Mouse (Mus musculus): ENCODE results near the gene Cpt2. TPM values are rescaled to one million over a fixed set of nuclear protein-coding genes. Genes with fewer than 3 reads are reported as not detected.

Cpt2 gene
- polyA plus RNA-seq, 1 experiment from 2014 or later: 22.7 TPM

- Histone ChIP-seq H3K9me3 (no peaks in the 10 kb centered on the region), H3K4me1 (replicated peaks) (no peaks in the 10 kb centered on the region), H3K27me3 (no peaks in the 10 kb centered on the region), H3K9ac (no peak overlapping the region), H3K27ac (replicated peaks) (no peak overlapping the region), H3K4me2 (no peak overlapping the region), H3K4me3 (no peak overlapping the region), H3K36me3 (no peaks in the 10 kb centered on the region)
- WGBS: 90% methylated on average over 7 of the region's 7 CpGs
- no peak for ATAC-seq (ENCODE audit: low read depth)
These were observed 19.3 kb upstream of the Cpt2 start for GRCm38 (mm10) chr4:107942741-107943140.

GRCm38 (mm10) chr4:107938124-107938523 is 14.7 kb upstream of the Cpt2 start:
- no peak for ATAC-seq (ENCODE audit: low read depth)
- Histone ChIP-seq H3K36me3 (no peaks in the 10 kb centered on the region), H3K27me3 (no peaks in the 10 kb centered on the region), H3K27ac (replicated peaks) (no peak overlapping the region), H3K4me1 (replicated peaks) (no peaks in the 10 kb centered on the region), H3K4me2 (no peak overlapping the region), H3K9ac (no peak overlapping the region), H3K4me3 (no peak overlapping the region), H3K9me3 (no peaks in the 10 kb centered on the region)
- 86% methylated on average over 2 of the region's 2 CpGs for WGBS

DNA sequence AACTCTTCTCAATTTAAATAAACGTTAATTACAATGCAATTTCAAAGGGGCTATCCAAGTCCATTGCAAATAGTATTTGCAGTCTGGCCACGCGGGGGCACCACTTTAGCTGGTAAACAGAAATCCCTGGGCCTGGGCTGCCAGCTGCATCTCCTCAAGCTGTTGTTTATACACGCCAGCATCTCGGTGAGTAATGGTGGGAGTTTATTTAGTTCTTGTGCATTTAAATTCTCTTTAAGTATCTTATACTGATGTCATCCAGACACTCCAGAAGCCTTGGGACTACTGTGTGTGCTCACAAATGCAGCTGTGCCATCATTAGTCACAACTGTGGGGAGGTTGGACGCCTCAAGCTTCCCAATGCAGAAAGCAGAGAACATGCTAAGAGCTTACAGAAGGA is 13.9 kb upstream of the Cpt2 start:
- H3K4me1 ChIP-seq (replicated peaks): no peaks in the 10 kb centered on the region
- H3K9ac ChIP-seq: no peak overlapping the region
- WGBS: 29% methylated on average over 6 of the region's 6 CpGs
- H3K36me3 ChIP-seq: no peaks in the 10 kb centered on the region
- H3K9me3 ChIP-seq: no peaks in the 10 kb centered on the region
- H3K27me3 ChIP-seq: no peaks in the 10 kb centered on the region
- ATAC-seq (ENCODE audit: low read depth): peak; percentile 36; the same call in 1 of the 2 replicates
- no peak overlapping the region for H3K4me2 ChIP-seq
- no peak overlapping the region for H3K27ac ChIP-seq (replicated peaks)
- no peak overlapping the region for H3K4me3 ChIP-seq

- Histone ChIP-seq H3K27ac (replicated peaks) (no peak overlapping the region), H3K4me2 (no peak overlapping the region), H3K4me1 (replicated peaks) (no peaks in the 10 kb centered on the region), H3K36me3 (no peaks in the 10 kb centered on the region), H3K9me3 (no peaks in the 10 kb centered on the region), H3K27me3 (no peaks in the 10 kb centered on the region), H3K9ac (no peak overlapping the region), H3K4me3 (no peak overlapping the region)
- ATAC-seq (ENCODE audit: low read depth): no peak
- WGBS: 63% methylated on average over 3 of the region's 3 CpGs
These were observed 11.8 kb upstream of the Cpt2 start for GRCm38 (mm10) chr4:107935254-107935653.

DNA sequence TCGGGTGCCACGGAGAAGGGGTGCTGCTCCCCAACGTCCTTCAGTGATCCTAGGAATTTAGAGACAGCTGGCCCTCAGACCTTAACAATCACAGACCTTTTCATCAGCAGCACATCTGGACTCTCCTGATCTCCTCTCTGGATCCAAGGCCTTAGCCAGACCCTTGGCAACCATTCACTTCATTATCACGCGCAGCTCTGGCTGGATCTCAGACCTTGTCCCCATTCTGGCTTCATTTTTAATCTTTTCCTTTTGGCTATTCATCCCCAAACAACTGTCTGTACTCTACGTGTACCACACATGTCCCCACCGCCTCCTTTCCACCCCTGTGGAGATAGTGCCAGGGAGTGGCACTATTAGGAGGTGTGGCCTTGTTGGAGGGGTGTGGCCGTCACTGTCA is 9.8 kb upstream of the Cpt2 start:
- H3K4me3 ChIP-seq: no peak overlapping the region
- H3K9me3 ChIP-seq: no peaks in the 10 kb centered on the region
- 0 out of 2 replicates have a peak, but pooled peaks cover 3% of the 10 kb centered on the region for H3K27me3 ChIP-seq
- ATAC-seq (ENCODE audit: low read depth): no peak
- H3K4me1 ChIP-seq (replicated peaks): no peaks in the 10 kb centered on the region
- no peak overlapping the region for H3K4me2 ChIP-seq
- H3K36me3 ChIP-seq: no peaks in the 10 kb centered on the region
- no peak overlapping the region for H3K27ac ChIP-seq (replicated peaks)
- WGBS: 80% methylated on average over 8 of the region's 8 CpGs
- H3K9ac ChIP-seq: no peak overlapping the region

- H3K9ac ChIP-seq: no peak overlapping the region
- H3K27me3 ChIP-seq: 0 out of 2 replicates have a peak, but pooled peaks cover 3% of the 10 kb centered on the region
- H3K4me3 ChIP-seq: no peak overlapping the region
- no peaks in the 10 kb centered on the region for H3K36me3 ChIP-seq
- no peak overlapping the region for H3K4me2 ChIP-seq
- WGBS: 87% methylated on average over 3 of the region's 3 CpGs
- no peak for ATAC-seq (ENCODE audit: low read depth)
- no peaks in the 10 kb centered on the region for H3K4me1 ChIP-seq (replicated peaks)
- no peaks in the 10 kb centered on the region for H3K9me3 ChIP-seq
- no peak overlapping the region for H3K27ac ChIP-seq (replicated peaks)
These were observed 8.0 kb upstream of the Cpt2 start for GRCm38 (mm10) chr4:107931453-107931852.

- WGBS: 82% methylated on average over 2 of the region's 2 CpGs
- no peak for ATAC-seq (ENCODE audit: low read depth)
These were observed 5.3 kb upstream of the Cpt2 start for GRCm38 (mm10) chr4:107928726-107929125.

GRCm38 (mm10) chr4:107928269-107928668 is 4.9 kb upstream of the Cpt2 start:
- Histone ChIP-seq H3K27me3 (0 out of 2 replicates have a peak, but pooled peaks cover 3% of the 10 kb centered on the region), H3K9me3 (no peaks in the 10 kb centered on the region), H3K27ac (replicated peaks) (no peak overlapping the region), H3K4me2 (no peak overlapping the region), H3K9ac (no peak overlapping the region), H3K4me3 (no peak overlapping the region), H3K36me3 (no peaks in the 10 kb centered on the region), H3K4me1 (replicated peaks) (no peaks in the 10 kb centered on the region)
- ATAC-seq (ENCODE audit: low read depth): no peak
- 70% methylated on average over 2 of the region's 2 CpGs for WGBS

More at GRCm38 (mm10) chr4:107928726-107929125, 5.3 kb upstream of the Cpt2 start:
- Histone ChIP-seq H3K4me2 (no peak overlapping the region), H3K4me3 (no peak overlapping the region), H3K27me3 (0 out of 2 replicates have a peak, but pooled peaks cover 3% of the 10 kb centered on the region), H3K4me1 (replicated peaks) (no peaks in the 10 kb centered on the region), H3K36me3 (no peaks in the 10 kb centered on the region), H3K27ac (replicated peaks) (no peak overlapping the region), H3K9me3 (no peaks in the 10 kb centered on the region), H3K9ac (no peak overlapping the region)

DNA sequence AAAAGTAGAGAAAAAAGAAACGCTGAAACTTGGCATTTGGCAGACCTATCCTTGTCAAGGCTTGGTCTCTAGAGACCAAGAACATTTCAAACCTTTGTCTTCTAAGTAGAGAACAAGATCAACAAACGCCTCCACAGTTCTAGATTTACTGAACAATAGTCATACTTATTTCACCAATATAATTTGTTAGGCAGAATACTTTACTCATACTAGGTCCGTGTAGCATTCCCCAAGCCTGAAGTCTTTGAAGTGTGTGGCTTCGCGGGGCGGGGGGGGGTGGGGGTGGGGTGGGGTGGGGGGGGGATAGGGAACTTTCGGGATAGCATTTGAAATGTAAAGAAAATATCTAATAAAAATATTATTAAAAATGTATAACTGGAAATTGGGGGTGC is 389 bp upstream of the Cpt2 start:
- no peak; the same call in 1 of the 2 replicates for ATAC-seq (ENCODE audit: low read depth)
- WGBS: 52% methylated on average over 7 of the region's 7 CpGs
- H3K36me3 ChIP-seq: no peaks in the 10 kb centered on the region
- 0 out of 2 replicates have a peak overlapping the region, but pooled peaks have one; percentile 72 for H3K9ac ChIP-seq
- no peaks in the 10 kb centered on the region for H3K9me3 ChIP-seq
- peak overlapping the region; percentile 59 for H3K4me3 ChIP-seq
- no peaks in the 10 kb centered on the region for H3K27me3 ChIP-seq
- peaks cover 20% of the 10 kb centered on the region for H3K4me1 ChIP-seq (replicated peaks)
- no peak overlapping the region for H3K27ac ChIP-seq (replicated peaks)
- H3K4me2 ChIP-seq: peak overlapping the region; percentile 72

DNA sequence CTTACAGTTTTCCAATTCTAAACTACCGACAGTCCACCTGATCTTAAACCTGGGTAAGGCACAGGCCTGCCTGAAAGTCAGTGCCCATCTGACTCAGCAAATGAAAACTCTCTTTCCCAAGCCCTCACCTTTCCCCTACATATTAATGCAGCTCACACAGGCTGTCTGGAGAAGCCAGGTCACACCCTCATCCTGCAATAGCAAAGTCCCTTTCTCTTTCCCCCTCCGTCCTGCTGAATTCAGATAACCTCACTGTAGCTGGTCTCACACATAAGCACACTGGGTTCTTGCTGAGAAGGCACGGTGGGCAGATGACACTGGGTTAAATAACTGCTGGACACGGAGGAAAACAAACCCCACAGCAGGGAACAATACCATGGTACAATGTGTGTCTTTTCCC is 1.5 kb downstream of the Cpt2 start:
- peaks cover 20% of the 10 kb centered on the region for H3K4me1 ChIP-seq (replicated peaks)
- H3K4me2 ChIP-seq: peak overlapping the region; percentile 72
- no peaks in the 10 kb centered on the region for H3K9me3 ChIP-seq
- H3K36me3 ChIP-seq: no peaks in the 10 kb centered on the region
- no peak overlapping the region for H3K27ac ChIP-seq (replicated peaks)
- H3K27me3 ChIP-seq: no peaks in the 10 kb centered on the region
- peak overlapping the region; percentile 5; the same call in 1 of the 2 replicates for H3K4me3 ChIP-seq
- no peak for ATAC-seq (ENCODE audit: low read depth)
- no peak overlapping the region for H3K9ac ChIP-seq
- WGBS: 48% methylated on average over 4 of the region's 4 CpGs

GRCm38 (mm10) chr4:107921152-107921695 is 2.2 kb downstream of the Cpt2 start:
- no peak overlapping the region for H3K4me2 ChIP-seq
- no peak overlapping the region for H3K9ac ChIP-seq
- H3K36me3 ChIP-seq: no peaks in the 10 kb centered on the region
- no peaks in the 10 kb centered on the region for H3K9me3 ChIP-seq
- H3K27ac ChIP-seq (replicated peaks): no peak overlapping the region
- H3K4me3 ChIP-seq: no peak overlapping the region
- peaks cover 20% of the 10 kb centered on the region for H3K4me1 ChIP-seq (replicated peaks)
- ATAC-seq (ENCODE audit: low read depth): no peak
- WGBS: 76% methylated on average over 8 of the region's 8 CpGs
- H3K27me3 ChIP-seq: no peaks in the 10 kb centered on the region

DNA sequence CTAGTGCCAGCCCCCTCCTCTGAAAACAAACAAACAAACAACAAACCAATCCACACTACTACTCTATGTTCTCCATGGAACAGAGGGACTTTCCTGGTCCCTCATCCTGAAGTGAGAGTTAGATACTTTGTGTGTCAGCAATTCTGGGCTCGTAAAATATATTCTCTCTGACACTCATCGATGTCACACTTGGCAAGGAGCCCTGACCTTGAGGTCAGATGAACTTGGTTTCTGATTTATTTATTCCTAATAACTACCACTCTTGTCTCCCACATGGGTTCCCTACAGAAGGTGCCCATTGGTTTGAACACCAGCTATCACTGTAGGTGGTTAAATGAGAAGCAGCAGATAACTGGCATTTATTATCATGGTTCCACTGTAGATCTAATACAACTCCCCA is 3.1 kb downstream of the Cpt2 start:
- no peak overlapping the region for H3K27ac ChIP-seq (replicated peaks)
- no peak overlapping the region for H3K4me3 ChIP-seq
- H3K4me1 ChIP-seq (replicated peaks): peaks cover 20% of the 10 kb centered on the region
- no peaks in the 10 kb centered on the region for H3K9me3 ChIP-seq
- no peak overlapping the region for H3K4me2 ChIP-seq
- H3K36me3 ChIP-seq: no peaks in the 10 kb centered on the region
- no peak for ATAC-seq (ENCODE audit: low read depth)
- H3K27me3 ChIP-seq: no peaks in the 10 kb centered on the region
- no peak overlapping the region for H3K9ac ChIP-seq
- WGBS: 82% methylated on average over 2 of the region's 2 CpGs

- Histone ChIP-seq H3K27ac (replicated peaks) (no peak overlapping the region), H3K36me3 (peaks cover 59% of the 10 kb centered on the region), H3K9me3 (no peaks in the 10 kb centered on the region), H3K4me1 (replicated peaks) (no peaks in the 10 kb centered on the region), H3K27me3 (no peaks in the 10 kb centered on the region), H3K4me3 (no peak overlapping the region), H3K4me2 (no peak overlapping the region), H3K9ac (no peak overlapping the region)
- 90% methylated on average over 4 of the region's 4 CpGs for WGBS
- no peak for ATAC-seq (ENCODE audit: low read depth)
These were observed 13.4 kb downstream of the Cpt2 start for GRCm38 (mm10) chr4:107910020-107910419.
